Mouse (Mus musculus): ENCODE data around the gene Hist1h3e. TPM values are rescaled to one million over a fixed set of nuclear protein-coding genes. Genes with fewer than 3 reads are reported as not detected.
"Not testable (repeated sequence)": the region's sequence is repeated elsewhere in the genome, so short reads cannot be mapped to it uniquely, and the experiment has no call there.

Hist1h3e gene
- polyA plus RNA-seq, 1 experiment from 2014 or later: 7.0 TPM

DNA sequence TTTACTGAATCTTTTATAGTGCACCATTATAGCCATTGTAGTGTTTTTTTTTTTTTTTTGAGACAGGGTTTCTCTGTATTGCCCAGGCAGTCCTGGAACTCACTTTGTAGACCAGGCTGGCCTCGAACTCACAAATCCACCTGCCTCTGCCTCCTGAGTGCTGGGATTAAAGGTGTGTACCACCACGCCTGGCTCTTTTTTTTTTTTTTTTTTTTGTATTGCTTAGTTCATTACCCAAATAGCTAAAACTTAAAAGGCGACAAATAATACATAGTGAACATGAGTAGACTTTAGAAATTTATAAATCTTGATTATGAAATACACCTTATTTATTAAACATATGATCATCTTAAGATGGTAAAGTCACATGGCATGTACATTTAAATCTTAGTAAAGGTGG, 20.7 kb downstream of the Hist1h3e start:
- no peak overlapping the region for H3K27ac ChIP-seq (replicated peaks)
- no peak overlapping the region for H3K4me2 ChIP-seq (replicated peaks)
- 84% methylated on average over 3 of the region's 3 CpGs for WGBS
- no peak overlapping the region for H3K4me3 ChIP-seq
- no peak overlapping the region for H3K9ac ChIP-seq (replicated peaks)
- ATAC-seq (ENCODE audit: low FRiP score, low read depth): no peak
- no peaks in the 10 kb centered on the region for H3K9me3 ChIP-seq
- no peaks in the 10 kb centered on the region for H3K36me3 ChIP-seq
- H3K4me1 ChIP-seq: peaks cover 15% of the 10 kb centered on the region
- H3K27me3 ChIP-seq: no peaks in the 10 kb centered on the region

DNA sequence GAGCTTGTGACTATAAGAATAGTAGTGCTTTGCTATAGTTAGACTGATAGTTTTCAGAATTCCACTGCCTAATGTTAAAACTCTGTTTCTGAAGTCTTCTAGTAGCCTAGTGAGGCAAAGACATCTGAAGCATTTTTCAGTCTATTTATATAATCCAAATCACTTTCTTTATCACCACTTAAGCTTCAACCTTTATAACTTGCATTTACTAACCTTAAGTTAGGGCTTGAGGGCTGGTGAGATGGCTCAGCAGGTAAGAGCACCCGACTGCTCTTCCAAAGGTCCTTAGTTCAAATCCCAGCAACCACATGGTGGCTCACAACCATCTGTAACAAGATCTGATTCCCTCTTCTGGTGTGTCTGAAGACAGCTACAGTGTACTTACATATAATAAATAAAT, 22.3 kb downstream of the Hist1h3e start:
- not testable (repeated sequence) for H3K27ac ChIP-seq (replicated peaks); H3K9ac ChIP-seq (replicated peaks); H3K4me3 ChIP-seq; H3K9me3 ChIP-seq; ATAC-seq (ENCODE audit: low FRiP score, low read depth); H3K4me2 ChIP-seq (replicated peaks); H3K27me3 ChIP-seq; H3K36me3 ChIP-seq
- H3K4me1 ChIP-seq: peaks cover 15% of the 10 kb centered on the region
- 67% methylated on average over 1 of the region's 1 CpGs for WGBS

DNA sequence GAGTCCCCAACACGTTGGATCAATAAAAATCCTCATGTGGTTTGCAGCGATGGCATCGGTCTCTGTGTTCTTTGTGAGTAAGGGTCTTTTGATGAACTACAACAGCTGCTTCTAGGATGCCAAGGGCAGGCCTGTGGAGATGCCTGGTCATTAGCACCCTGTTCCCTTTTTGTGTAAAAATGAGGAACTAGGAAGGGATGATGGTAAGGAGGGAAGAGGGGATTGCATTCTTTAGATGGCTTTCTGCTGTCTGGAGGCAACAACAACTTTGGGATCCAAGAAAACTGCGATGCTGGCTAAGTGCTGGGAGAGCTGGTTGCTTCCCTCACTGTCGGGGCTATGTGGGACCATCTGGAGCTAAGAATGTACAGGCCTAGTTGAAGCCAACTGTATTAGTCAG, 23.9 kb downstream of the Hist1h3e start:
- Histone ChIP-seq H3K9me3 (no peaks in the 10 kb centered on the region), H3K27me3 (no peaks in the 10 kb centered on the region), H3K27ac (replicated peaks) (no peak overlapping the region), H3K36me3 (no peaks in the 10 kb centered on the region), H3K9ac (replicated peaks) (no peak overlapping the region), H3K4me1 (peaks cover 22% of the 10 kb centered on the region), H3K4me2 (replicated peaks) (no peak overlapping the region), H3K4me3 (no peak overlapping the region)
- WGBS: 83% methylated on average over 5 of the region's 5 CpGs
- ATAC-seq (ENCODE audit: low FRiP score, low read depth): no peak

DNA sequence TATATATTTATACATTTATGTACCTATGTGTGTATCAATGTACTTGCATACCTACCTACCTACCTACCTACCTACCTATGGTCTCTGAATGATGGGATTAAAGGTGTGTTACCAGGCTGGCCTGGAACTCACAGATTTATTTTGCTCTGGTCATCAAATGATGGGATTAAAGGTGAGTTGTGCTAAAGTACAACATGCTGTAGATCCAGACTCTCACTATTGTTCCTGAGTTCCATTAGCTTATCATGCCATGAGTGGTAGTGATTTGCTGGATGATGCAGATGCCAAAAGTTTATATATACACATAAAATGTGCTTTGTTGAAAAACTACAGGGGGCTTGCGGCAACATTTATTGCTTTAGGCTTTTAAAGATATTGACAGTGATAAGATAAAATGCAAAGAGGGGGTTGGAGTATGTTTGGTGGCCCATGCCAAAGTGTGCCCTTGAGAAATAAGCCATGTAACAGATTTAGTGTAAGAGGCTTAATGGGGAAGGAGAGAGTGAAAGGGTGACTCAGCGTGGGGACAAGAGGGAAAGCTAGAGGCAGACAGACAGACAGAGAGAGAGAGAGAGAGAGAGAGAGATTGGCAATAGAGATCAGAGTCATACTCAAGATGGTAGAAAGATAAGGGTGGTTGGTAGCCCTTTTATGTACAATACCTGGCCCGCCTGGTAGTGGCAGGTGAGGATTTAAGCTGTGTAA, 25.0 kb downstream of the Hist1h3e start:
- H3K4me2 ChIP-seq (replicated peaks): peak overlapping the region; percentile 66
- H3K27ac ChIP-seq (replicated peaks): no peak overlapping the region
- H3K4me1 ChIP-seq: peaks cover 29% of the 10 kb centered on the region
- no peaks in the 10 kb centered on the region for H3K27me3 ChIP-seq
- no peaks in the 10 kb centered on the region for H3K9me3 ChIP-seq
- no peaks in the 10 kb centered on the region for H3K36me3 ChIP-seq
- ATAC-seq (ENCODE audit: low FRiP score, low read depth): no peak
- peak overlapping the region; percentile 13 for H3K4me3 ChIP-seq
- no peak overlapping the region for H3K9ac ChIP-seq (replicated peaks)
- 79% methylated on average over 3 of the region's 3 CpGs for WGBS

DNA sequence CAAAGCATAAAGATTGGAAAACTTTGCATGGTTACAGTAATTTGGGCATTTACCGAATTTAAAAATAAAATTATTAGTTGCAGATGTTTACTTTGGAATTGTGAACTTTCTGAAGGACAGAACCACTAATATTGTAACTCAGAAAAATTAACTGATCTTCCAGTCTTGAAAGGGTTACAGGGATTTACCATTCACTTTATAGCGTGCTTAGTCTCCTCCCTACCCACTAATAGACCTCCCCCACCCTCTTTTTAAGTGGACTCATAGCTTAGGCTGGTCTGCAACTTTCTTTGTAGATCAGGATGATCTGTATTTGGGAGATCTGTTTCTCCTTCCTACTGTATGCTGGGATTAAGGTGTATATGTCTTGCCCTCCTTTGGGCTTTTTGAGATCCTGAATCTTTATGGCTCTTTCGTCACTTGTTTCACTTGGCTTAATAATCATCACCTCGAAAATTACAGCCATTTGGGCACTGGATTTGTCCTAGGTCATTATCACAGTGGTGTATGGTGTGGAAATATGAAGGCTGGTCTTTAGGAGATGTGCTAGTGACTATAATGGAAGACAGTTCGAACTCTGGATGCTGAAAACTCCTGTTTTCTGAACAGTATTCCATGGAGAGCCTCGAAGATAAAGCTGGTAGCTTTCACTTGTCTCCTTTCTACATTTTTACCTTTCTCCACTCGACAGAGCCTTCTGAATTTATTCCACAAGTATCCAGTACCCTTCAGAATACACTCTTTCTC, 25.9 kb downstream of the Hist1h3e start:
- Histone ChIP-seq H3K9me3 (no peaks in the 10 kb centered on the region), H3K4me1 (peaks cover 32% of the 10 kb centered on the region), H3K9ac (replicated peaks) (peak overlapping the region; percentile 62), H3K4me3 (peak overlapping the region; percentile 56), H3K36me3 (no peaks in the 10 kb centered on the region), H3K4me2 (replicated peaks) (peak overlapping the region; percentile 66), H3K27ac (replicated peaks) (peak overlapping the region; percentile 56), H3K27me3 (no peaks in the 10 kb centered on the region)
- 21% methylated on average over 7 of the region's 7 CpGs for WGBS
- ATAC-seq (ENCODE audit: low FRiP score, low read depth): no peak

DNA sequence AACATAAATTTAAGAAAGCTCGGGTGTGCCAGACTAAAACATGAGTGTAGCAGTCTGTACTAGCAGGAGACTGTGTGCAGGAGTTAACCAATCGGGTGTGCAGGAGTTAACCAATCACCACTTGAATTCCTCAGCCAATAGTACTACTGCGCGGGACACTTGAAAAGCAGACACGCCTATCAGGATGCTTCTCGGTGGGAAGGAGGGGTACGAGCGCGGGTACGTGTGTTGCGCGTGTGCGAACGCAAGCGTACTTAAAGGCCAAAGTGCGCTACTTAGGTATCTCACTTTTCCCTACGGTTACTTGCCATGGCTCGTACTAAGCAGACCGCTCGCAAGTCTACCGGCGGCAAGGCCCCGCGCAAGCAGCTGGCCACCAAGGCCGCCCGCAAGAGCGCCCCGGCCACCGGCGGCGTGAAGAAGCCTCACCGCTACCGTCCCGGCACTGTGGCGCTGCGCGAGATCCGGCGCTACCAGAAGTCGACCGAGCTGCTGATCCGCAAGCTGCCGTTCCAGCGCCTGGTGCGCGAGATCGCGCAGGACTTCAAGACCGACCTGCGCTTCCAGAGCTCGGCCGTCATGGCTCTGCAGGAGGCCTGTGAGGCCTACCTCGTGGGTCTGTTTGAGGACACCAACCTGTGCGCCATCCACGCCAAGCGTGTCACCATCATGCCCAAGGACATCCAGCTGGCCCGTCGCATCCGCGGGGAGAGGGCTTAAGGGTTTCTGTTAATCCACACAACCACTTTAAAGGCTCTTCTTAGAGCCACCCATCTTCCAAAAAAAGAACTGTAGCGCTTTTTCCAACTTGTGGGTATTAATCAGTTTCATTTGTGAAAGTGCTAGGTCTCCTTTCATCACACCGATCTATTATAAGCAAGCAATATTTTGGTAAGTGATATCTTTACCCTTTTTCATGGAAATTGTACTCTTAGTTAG, 26.8 kb downstream of the Hist1h3e start, which contains the start of gene Hist1h3g:
Hist1h3g (plus strand) TSS at position 286 of the 939 bp plus-strand sequence.
- peak; percentile 92 for ATAC-seq (ENCODE audit: low FRiP score, low read depth)
- Histone ChIP-seq H3K4me2 (replicated peaks) (peak within 1 kb of the TSS; percentile 66), H3K27ac (replicated peaks) (peak within 1 kb of the TSS; percentile 97), H3K9ac (replicated peaks) (peak within 1 kb of the TSS; percentile 66), H3K4me3 (peak within 1 kb of the TSS; percentile 56), H3K4me1 (peaks cover 32% of the 10 kb centered on the region)
- not testable (repeated sequence) for H3K9me3 ChIP-seq, H3K27me3 ChIP-seq, H3K36me3 ChIP-seq
- 0% methylated on average over 46 of the region's 62 CpGs for WGBS

DNA sequence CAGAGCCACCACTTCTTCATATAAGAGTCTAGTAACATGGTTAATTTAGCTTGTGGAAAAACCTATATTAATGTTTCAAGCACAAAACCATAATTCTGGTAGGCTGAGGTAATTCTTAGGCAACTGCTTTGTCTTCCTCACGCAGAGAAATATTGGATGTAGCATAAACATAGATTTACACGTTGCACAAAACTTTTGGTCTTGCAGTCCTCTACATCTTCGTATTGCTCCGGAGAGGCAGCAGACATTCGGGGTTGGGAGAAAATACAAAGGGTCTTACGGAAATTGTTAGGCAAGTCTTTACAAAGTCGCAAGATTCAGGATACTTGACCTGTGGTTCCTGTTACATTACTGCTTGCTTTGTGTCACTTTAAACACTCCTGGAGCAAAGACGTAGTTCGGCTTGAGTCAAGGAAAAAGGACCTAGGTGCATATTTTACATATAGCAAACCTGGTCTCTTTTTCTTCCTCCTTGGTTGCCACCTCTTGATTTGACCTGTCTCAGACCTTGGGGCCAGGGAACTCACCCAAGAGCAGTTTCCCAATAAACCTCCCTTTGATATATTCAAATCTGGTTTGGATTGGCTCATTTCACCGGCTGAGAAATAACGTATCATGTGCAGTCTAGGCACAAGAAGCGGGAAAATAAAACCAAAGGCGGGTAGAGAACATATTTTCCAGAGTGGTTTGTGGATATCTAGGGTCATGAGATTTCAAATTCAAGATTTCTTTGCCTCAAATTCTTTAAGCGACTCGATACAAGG, 27.6 kb downstream of the Hist1h3e start:
- WGBS: under 1% methylated on average over 15 of the region's 15 CpGs
- Histone ChIP-seq H3K4me3 (peak overlapping the region; percentile 56), H3K27ac (replicated peaks) (peak overlapping the region; percentile 97), H3K4me2 (replicated peaks) (peak overlapping the region; percentile 66), H3K9me3 (no peaks in the 10 kb centered on the region), H3K36me3 (no peaks in the 10 kb centered on the region), H3K4me1 (peaks cover 36% of the 10 kb centered on the region), H3K27me3 (no peaks in the 10 kb centered on the region), H3K9ac (replicated peaks) (peak overlapping the region; percentile 66)
- ATAC-seq (ENCODE audit: low FRiP score, low read depth): peak; percentile 3; the same call in 1 of the 2 replicates

DNA sequence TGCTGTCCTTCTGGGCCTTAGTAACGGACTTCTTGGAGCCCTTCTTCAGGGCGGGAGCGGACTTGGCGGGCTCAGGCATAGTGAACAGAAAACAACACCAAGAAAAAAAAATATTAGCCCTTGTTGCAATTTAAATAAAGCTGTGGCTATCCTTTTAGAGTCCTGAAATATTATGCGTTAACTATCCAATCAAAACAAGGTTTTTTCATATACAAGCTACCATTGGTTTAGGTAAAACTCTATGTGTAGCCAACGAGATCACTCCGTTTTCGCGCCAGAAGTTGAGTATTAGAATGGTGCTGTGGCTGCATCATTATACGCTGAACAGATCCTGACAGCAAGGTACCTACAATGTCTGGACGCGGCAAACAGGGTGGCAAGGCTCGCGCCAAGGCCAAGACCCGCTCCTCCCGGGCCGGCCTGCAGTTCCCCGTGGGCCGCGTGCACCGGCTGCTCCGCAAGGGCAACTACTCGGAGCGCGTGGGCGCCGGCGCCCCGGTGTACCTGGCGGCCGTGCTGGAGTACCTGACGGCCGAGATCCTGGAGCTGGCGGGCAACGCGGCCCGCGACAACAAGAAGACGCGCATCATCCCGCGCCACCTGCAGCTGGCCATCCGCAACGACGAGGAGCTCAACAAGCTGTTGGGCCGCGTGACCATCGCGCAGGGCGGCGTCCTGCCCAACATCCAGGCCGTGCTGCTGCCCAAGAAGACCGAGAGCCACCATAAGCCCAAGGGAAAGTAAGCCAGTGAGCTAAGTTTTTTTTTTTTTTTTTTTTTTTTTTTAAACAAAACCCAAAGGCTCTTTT, 28.4 kb downstream of the Hist1h3e start, which contains the start of gene Hist1h2af:
Hist1h2af (plus strand) TSS at position 347 of the 808 bp plus-strand sequence.
- not testable (repeated sequence) for H3K9me3 ChIP-seq, H3K36me3 ChIP-seq, H3K27me3 ChIP-seq
- H3K4me3 ChIP-seq: peak within 1 kb of the TSS; percentile 56
- H3K4me1 ChIP-seq: peaks cover 36% of the 10 kb centered on the region
- peak within 1 kb of the TSS; percentile 97 for H3K27ac ChIP-seq (replicated peaks)
- H3K4me2 ChIP-seq (replicated peaks): peak within 1 kb of the TSS; percentile 66
- peak within 1 kb of the TSS; percentile 66 for H3K9ac ChIP-seq (replicated peaks)
- peak; percentile 45 for ATAC-seq (ENCODE audit: low FRiP score, low read depth)
- under 1% methylated on average over 29 of the region's 53 CpGs for WGBS

DNA sequence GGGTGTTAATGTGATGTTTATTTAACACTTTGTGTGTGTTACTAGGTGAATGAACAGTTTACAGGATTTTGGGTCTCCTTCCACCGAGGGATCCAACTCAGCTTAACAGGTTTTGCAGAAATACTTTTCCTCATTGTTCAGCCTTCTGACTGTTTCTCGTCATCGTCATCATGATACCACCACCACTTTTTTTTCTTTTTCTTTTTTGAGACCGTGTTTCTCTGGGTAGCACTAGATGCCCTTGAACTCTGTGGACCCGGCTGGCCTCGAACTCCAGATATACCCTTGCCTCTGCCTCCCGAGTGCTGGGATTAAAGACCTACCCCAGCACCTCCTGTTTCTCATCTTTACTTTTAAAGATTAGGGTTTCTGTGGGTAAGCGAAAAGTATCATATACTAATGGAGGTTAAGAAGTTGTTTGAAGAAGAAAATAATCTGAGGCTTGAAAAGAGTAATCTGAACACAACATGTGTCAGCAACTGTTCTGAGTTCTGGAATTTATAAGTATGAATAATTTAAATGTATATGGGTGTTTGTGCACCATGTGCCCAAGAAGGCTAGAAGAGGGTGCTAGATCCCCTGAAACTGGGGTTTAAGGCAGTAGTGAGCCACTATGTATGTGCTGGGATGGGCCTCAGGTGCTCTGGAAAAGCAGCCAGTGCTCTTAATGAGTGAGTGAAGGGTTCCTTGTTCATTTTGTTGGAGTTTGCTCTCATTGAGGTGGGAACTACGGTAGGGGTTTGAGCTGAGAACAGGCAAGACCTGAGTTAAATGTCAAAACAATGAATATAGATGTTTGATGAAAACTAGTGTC, 29.7 kb downstream of the Hist1h3e start:
- ATAC-seq (ENCODE audit: low FRiP score, low read depth): no peak
- H3K9me3 ChIP-seq: no peaks in the 10 kb centered on the region
- peak overlapping the region; percentile 56 for H3K4me3 ChIP-seq
- H3K4me1 ChIP-seq: peaks cover 34% of the 10 kb centered on the region
- H3K27me3 ChIP-seq: no peaks in the 10 kb centered on the region
- no peaks in the 10 kb centered on the region for H3K36me3 ChIP-seq
- WGBS: 22% methylated on average over 9 of the region's 9 CpGs
- peak overlapping the region; percentile 97 for H3K27ac ChIP-seq (replicated peaks)
- H3K9ac ChIP-seq (replicated peaks): peak overlapping the region; percentile 81
- H3K4me2 ChIP-seq (replicated peaks): peak overlapping the region; percentile 66
